Mouse (Mus musculus): ENCODE measurements around the gene Eif5a.

- TF ChIP-seq CTCF (IDR thresholded peaks at IDR 0.05; ENCODE audit: low read depth), result no peak
- no peak for TF ChIP-seq EP300 (IDR thresholded peaks at IDR 0.05; ENCODE audit: low read depth)
These were observed 27.1 kb downstream of the Eif5a start for GRCm38 (mm10) chr11:69894671-69895070.

All from heart, postnatal 0 days (tissue).